Mouse (Mus musculus) cerebellum, postnatal 14 days (tissue): ENCODE measurements at regions not wholly inside any gene's neighbourhood (a gene's known extent, or its start where the extent isn't known, plus 50 kb on each side); places are given as distances from the start of the nearest gene placed in this dataset.

Experiments
- DNase-seq, 2 experiments: peaks; one replicate each; pipeline ENCODE4 v3.0.0; 2021; ENCODE audit warnings: mixed read lengths in 2 of 2

DNA sequence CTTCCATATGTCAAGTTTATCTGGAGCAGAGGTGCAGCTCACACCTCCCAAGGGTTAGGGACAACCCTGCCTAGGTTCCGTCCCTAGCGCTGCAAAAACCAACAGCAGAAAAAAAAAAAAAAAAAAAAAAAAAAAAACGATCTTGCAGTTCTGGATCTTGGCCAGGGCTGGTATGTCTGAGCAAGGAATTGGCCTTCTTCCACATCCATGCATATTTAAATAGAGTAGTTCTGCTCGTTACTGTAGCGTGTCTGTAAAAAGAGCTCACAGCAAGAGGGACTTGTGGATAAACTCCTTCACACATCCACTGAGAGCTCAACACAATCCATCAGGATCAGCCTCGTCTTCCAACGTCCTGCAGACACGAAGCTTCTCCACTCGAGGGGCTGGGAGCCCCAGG lies 639.4 kb upstream of the Adam5 start:
- DNase-seq, result peak; percentile 13 to 21

DNA sequence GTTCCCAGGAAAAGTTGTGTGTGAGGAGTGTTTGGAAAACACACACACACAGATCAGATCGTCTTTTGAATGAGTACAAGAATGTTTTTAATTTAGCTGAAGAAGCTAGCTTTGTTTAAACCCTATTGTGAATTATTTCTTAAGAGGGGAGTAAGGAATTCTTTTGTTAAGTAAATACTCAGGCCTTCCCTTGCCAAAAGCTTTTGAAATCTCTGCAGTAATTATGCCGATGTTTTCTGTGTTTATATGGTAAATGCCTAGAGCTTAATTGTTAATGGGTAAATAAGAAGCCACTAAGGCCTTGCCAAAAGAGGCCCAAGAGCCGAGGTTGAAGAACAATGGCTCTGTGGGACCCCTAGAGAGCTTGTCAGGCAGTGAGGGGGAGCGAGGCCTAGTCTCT lies 638.3 kb upstream of the Adam5 start:
- no peak for DNase-seq

DNA sequence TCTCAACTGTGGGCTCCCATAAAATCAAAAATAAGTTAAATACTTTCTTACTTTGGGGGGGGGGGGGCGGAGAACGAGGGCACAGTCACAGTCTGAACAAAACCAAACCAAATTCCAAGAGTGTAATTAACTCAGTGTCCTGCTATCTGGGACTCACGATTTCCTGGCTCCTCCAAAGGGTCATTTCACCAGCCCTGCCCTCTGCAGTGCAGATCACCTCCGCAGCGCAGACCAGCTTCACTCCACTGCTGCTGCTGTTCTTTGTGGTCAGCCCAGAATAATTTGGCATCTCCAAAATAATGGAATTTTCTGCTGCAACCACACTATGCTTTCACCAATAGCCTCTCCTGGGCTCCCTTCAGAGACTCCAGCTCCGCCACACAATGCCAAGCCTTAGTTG lies 631.5 kb upstream of the Adam5 start:
- DNase-seq, result no peak

DNA sequence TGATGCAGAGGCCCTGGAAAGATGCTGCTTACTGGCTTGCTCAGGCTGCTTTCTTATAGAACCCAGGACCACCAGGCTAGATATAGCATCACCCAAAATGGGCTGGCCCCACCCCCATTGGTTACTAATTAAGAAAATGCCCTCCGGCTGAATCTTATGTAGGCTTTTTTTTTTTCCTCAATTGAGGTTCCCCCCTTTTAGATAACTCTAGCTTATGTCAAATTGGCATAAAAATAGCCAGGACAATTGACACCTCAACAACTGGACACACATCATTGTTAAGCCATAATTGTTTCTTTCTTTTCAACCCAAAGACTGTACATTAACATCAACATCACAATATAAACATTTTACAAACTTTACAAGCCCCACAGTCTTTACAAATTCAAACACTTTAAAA lies 630.8 kb upstream of the Adam5 start:
- no peak for DNase-seq

DNA sequence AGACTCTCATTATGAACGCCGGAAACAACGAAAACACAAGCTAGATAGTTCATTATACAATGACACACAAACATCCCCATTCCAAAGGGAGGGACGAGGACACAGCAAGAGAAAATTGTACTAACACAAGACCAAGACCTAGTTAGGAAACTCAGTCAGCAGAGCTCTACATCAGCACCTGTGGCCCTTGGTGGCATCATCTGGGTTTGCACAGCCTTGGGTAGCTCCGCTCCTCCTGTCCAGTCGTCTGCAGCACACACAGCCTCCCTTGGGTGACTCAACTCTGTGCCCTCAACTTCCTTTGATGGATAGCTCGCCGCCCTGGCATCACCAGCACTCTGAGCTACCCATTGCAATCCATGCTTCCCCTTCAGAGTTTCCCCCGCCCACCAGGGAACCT lies 629.7 kb upstream of the Adam5 start:
- no peak for DNase-seq

DNA sequence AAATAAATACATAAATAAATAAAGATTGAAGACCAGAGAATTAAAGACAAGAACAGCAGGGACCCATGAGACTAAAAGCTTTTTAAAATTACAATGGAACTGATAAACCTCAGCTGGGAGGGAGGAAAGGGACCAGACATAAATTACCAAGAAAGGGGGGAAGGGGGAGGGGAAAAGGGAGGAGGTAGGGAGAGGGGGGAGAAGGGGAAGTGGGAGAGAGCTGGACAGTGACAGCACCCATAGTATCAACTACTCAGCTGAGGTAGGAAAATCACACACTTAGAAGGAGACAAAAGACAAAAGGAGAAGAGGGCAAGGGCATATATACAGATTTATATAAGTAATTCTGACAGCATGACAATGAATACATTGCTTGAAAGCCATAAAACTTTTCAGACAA lies 626.4 kb upstream of the Adam5 start:
- DNase-seq, result no peak

DNA sequence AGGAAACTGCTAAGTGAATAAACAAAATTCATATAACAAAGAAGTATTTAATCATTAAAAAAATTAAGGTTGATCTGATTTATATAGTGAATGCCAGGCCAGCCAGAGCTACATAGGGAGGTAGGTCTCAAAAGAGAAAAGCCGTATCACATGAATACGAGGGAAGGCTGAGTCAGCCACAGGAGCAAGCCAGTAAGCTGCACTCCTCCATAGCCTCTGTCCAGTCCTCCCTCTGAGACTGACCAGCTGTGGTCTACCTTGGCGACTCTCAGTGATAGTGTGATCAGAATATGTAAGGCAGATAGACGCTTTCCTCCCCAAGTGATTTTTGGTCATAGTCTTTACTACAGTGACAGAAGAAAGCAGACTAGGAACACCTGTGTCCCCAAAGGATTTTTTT lies 625.4 kb upstream of the Adam5 start:
- no peak for DNase-seq

DNA sequence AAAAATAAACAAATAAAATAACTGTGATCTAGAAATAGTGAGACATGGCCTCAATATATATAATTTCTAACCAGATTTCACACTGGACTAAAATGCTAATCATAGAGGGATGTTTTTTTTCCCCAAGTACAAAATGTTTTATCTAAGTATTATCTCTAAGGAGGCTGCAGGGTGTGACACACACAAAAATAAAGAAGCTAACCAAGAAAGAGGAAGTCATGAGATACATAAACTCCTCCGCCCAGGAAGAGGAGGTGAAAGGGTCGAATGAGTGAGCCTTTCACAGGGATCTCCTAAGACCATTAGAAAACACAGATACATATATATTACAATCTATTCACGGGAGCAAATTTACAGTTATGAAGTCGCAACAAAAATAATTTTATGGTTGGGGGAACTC lies 623.7 kb upstream of the Adam5 start:
- no peak for DNase-seq

DNA sequence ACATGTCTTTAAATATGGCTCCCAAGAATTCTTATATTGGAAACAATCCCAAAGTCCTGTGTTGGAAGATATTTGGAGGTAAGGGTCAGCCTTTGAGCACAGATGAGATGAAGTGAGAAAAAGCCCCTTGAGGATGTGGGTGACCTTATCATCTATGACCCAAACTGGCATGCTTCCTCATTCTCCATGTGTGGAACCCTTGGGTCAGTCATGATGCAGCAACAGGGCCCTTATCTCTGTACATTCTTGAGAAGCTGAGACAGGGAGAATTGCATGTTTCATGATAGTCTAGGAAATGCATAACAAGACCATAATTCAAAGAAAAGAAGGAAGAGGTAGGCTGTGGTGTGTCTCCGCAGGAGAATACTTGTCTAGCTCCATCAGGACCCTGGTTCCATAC lies 621.8 kb upstream of the Adam5 start:
- DNase-seq, result no peak

DNA sequence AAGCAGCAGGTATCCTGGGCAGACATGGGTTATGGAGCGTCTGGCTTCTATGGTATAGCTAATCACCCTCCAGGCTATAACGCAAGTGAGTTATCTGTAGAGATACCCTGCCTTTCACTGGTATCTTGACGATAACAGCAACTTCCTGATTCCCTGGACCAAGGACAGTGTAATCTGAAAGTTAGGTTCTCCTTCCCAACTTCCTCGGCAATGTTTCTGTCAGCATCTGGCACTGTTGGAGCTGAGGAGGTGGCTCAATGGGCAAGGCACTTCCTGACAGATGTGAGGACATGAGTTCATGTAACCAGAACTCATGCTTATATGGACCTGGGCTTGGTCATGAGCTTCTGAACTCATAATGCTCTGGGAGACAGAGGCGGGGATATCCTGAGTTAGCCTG lies 620.9 kb upstream of the Adam5 start:
- no peak for DNase-seq

DNA sequence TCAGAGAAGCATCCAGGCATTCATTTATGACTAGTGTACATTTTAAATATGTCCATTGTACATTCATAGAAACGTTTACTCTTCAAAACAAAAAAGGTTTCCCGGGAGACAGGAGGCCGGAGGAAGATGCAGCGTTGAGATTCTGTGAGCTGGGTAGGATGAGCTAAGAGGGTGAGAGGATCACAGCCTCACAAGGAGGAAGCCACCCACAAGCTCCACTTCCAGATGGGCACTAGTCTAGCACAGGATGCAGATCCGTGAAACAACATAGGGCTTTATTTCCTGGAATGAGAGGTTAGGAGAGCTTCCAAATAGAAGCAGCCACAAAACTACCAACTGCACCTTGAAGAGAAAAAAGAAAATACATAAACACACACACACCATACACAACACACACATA lies 619.4 kb upstream of the Adam5 start:
- no peak for DNase-seq

DNA sequence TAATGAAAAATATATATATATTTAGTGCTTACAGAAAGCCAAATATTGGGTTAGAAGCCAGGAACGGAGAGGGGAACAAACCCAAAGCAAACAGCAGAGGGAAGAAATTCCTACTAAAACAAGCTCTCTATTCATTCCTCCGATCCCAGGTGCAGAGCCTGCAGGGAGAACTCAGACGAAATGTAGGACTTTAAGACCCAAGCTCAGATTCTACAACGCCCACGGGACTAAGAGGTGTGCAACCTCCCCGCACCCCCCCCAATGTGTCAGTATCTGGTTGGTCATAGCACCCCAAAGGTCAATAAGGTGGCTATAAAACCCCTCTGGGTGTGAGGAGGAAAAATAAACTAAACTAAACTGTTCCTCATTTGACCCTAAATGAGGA lies 616.9 kb upstream of the Adam5 start:
- no peak for DNase-seq

DNA sequence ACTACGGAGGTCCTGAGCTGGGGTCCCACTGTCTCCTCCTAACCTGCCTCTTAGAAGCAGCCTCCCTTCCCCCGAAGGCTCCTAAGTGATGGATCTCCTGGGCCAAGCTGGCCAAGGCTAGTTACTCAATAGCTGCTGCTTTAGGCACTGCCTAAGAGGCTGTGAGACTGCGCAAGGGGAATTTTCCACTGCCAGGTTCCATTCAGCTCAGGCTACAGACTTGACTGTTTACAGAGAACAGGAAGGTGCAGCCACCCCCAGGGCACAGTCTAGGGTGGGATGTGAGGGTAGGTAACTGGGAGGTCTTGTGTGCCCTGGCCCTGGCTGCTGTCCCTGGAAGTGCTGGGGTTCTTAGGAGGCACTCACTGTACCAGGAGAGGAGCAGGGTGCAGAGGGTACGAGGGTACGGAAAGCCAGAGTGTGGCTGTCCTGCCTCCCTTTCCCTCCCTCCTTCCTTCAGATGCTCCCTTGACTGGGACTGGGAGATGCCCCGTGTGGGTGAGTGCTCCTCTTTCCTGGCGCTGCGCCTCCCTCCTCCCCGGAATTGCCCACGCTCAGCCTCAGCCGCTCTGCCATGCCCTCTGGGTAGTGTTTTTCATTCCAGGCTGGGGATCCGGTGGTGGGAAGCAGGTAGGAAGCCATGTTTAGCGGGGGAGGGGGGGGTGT lies 616.4 kb upstream of the Adam5 start:
- DNase-seq, result peak in 1 of 2 experiments; percentile 65

DNA sequence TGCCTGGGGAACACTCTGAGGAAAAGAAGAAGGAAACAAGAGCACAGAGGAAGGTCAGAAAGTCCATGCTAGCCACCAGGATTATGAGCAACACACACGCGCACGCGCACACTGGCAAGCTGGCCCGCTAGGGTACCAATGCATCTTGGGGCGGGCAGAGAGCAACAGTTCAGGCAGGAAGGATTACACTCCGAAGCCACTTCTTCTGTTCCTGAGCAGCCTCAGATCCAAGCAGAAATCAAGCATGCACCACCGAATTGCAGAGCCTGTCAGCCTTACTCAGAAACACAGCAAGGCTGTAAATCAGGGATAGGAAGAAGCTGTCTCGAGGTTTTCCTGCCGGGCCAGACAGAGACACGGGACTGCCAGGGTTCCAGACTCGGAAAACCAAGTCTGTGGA lies 615.8 kb upstream of the Adam5 start:
- DNase-seq, result no peak

DNA sequence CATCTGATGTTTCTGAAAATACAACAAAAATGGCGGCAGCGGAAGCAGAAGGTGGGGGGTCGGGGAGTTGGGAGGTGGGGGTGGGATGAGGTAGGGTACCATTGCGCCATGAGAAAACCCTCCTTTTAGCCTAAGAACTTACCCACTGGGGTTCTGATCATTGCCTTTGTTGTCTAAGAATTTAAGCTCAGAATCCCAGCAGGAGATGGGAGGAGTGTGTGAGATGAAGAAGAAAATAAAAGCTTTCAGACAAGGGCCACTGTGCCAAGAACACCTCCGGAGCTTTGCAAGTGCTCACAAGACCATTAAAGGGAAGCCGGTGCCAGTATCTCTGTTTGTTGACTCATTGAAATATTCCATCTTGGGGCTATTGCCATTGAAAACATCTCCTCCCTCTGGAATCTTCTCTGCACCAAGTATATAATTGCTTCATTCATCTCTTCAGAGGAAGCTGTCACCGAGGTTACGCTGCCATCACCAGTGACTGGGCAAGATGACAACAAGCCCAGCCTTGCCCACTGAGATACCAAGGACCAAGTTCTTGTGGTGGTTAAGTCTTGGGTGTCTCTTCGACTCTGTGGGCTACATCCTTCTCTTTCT lies 614.0 kb upstream of the Adam5 start:
- DNase-seq, result no peak

DNA sequence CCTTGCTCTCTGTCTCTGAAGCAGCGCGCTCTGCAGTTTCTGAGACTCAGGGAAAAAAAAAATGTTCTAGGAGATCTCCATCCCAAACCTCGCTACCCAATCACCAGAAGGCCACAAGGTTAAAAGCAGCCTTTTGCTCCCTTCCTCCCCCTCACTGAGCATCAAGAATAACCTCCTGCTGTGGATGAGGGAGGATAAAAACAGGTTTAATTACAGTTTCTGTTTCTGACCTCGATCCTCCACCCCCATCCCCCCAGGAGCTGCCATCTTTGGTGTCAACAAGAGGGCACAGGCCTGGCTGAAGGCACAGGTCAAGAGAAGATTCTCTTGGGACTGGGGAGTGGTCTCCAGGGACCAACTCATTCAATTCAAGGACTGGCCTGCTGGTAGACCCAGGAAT lies 613.0 kb upstream of the Adam5 start:
- no peak for DNase-seq

DNA sequence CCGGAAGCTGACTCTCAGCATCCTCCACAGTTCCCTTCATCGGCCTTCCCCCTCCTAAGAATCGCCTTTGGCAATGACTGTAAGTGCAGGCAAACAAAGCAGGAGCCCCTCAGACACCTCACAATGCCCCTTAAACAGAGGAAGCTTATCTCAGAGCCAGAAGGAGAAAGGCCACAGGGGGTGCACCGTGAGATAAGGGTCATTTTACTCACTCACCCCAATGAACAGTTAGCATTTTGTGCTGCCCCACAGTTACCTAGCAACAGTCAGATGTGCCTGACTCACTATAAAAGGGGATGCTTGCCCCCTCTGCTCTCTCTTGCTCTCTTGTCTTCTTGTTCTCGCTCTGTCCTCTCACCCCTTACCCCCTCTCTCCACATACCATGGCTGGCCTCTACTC lies 606.4 kb upstream of the Adam5 start:
- no peak for DNase-seq

DNA sequence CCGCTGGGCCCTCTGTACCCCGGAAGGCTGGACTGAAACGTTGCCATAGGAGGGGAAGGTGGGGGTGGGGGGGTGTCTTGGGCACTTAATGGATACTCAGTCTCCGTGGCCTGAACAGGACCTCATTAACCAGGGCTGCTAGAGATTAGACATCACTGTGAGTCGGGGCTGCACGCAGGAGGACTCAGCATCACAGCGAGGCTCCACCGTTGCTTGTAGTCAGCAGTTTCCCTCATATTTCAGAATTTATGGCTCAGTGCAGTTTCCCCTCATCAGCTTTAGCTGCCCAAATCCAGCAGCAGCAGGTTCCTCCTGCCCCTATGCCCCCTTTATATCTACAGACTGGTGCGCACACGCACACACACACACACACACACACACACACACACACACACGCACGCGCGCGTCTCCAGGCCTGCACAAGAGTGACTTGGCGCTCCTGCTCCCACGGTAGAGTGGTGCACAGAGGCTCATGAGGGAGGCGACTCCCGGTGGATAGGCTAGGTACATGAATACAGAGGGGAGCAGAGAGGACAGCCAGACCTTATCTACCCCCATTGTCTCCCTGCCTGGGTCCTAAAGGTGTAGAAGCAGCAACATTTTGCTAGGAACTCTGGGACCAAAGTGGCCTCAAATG lies 605.8 kb upstream of the Adam5 start:
- no peak for DNase-seq

DNA sequence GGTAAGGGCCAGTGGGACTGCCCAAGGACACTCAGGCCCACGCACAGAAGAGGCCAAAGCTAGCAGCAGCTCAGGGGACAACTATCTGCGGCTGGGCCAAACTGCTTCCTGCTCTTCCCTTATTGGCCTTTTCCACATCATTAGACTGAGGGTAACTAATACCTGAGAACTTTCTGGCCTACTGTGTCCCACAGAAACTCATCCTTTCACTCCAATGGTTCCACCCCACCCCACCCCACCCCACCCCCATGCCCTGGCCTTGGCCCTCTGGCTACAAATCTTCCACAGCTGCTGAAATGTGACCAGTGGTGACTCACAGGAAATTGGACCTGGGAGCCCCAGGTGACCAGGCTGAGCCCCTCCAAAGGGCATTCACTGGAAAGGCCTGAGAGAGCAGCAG lies 604.6 kb upstream of the Adam5 start:
- DNase-seq, result no peak

DNA sequence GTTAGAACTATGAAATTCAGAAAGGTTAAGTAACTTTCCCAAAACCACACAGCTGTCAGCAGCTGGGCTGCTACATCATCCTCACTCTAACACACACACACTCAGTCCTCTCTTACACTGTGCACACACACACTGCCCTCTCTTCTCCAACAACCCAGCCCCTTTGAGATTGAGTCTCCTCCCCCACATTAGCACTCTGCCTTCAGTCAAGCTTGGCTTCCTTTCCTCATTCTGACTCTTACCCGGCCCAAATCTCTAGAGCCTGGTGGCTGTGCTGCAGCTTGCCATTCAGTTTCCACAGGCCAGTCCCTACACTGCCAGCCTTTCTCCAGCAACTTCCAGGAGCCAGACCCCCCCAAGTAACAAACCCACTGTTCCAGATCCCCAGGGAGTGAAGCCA lies 602.0 kb upstream of the Adam5 start:
- no peak for DNase-seq

DNA sequence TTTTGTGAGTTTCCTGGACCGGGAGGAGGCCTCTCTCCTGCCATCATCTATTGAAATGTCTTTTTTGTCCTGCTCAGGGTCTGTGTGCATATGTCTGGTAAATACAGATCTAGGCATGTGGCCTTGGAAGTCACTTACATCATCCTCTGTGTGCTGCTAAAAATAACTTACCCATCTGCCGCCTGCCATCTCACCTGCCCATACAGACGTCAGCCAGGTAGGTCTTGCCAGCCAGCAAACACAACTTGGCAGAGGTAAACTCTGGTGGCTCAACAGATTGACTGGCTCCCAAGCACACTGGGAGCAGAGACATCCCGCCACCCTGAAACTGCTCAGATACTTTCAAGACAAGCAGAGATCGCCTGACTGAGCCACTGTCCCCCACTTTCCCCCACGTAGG lies 597.3 kb upstream of the Adam5 start:
- DNase-seq, result peak; percentile 84 to 92

DNA sequence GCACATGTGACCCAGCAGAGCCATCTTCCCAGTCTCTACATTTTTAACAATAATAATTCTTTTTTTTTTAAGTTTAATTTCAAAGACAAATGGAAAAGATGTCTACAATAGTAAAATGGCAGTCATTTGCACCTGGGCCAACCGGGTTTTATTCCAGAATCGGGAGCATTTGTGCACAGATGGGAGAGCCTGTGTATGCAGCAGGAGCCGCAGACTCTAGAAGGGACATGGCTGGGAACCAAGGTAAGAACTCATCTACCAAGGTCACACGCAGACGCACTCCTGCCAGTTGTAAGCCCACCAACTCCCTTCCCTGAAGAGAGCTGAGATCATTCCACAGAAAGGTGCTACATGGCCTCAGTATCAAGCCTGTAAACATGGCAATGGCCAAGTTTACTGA lies 586.4 kb upstream of the Adam5 start:
- DNase-seq, result peak; percentile 38 to 57

DNA sequence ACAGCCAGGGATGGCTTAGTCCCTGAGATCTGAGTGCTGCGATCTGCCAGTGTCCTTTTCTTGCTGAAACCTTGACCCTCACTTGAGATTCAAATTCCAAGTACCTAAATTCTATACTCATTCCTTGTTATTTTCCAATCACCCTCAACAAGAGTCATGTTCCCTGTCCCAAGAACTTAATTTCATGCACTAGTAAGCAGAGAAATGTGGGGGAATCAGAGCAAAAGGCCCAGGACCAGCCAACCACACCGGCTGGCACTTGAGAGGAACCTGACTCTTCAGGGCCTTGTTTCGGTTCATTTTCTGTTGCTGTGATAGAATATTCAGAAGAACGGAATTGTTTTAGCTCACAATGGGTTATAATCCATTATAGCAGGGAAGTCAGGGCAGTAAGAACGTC lies 583.7 kb upstream of the Adam5 start:
- DNase-seq, result no peak

DNA sequence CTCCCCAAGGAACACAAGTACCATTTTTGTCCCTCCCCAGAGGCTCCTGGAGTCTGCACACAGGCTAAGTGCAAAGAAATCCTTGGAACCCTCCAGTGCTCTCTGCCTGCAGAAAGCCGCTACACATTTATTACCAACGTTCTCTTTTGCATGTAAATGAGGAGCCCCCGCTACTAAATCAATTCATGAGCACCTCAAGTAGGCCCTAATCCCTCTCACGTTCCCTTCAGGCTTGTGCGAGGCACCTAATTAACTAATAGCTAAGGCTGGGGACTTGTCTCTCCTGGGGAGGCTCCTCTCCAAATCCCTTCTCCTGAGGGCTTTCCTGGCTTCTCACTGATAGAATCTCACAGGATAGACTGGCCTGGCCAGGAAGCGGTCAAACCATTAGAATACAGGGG lies 568.6 kb upstream of the Adam5 start:
- no peak for DNase-seq

DNA sequence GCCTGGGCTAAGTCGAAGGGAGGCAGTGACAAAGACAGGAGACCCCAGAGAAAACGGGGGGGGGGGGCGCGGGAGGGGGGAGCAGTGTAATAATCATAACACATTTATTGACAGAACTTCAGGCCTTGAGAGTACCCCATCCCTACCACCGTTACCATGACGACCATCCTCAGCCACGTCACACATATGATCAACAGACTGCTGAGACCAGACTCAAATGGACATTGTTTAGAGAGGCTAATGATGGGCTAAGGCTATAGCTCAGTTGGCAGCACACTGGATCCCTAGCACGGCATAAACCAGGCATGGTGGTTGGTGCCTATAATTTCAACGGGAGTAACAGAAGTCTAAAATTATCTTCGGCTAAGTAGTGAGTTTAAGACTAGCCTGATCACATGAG lies 565.8 kb upstream of the Adam5 start:
- DNase-seq, result peak in 1 of 2 experiments; percentile 15
